Mouse (Mus musculus): ENCODE data around the gene Pla2g4a. TPM values are rescaled to one million over a fixed set of nuclear protein-coding genes. Genes with fewer than 3 reads are reported as not detected.

Gene Pla2g4a
- polyA plus RNA-seq (2011; ENCODE audit: insufficient read depth, insufficient read length, low replicate concordance, missing spikeins) = 8.5 and 15.3 TPM in 2 replicates

GRCm38 (mm10) chr1:149960734-149961424 lies at the start of gene Pla2g4a:
Pla2g4a (minus strand) TSS chr1:149961290.
- TF ChIP-seq POLR2A (IDR thresholded peaks at IDR 0.05; ENCODE audit: borderline replicate concordance, control insufficient read depth, low read depth, low read length) (no peak), CTCF (IDR thresholded peaks at IDR 0.05; ENCODE audit: control insufficient read depth, insufficient read depth, low read length) (no peak)
- Histone ChIP-seq H3K4me3 (replicated peaks; ENCODE audit: control insufficient read depth, low read depth, low read length) (peak within 1 kb of the TSS; percentile 99), H3K27ac (ENCODE audit: control insufficient read depth, insufficient read depth, low read depth, low read length, poor library complexity) (peak within 1 kb of the TSS; percentile 81), H3K4me1 (ENCODE audit: control insufficient read depth, insufficient read depth, low read length) (no peaks in the 10 kb centered on the region; the same call in 1 of the 2 replicates)
- 1% methylated on average over 15 of the region's 15 CpGs for WGBS

GRCm38 (mm10) chr1:150010629-150010979 lies 49.5 kb upstream of the Pla2g4a start:
- TF ChIP-seq CTCF (IDR thresholded peaks at IDR 0.05; ENCODE audit: control insufficient read depth, insufficient read depth, low read length) = no peak
- no peak for TF ChIP-seq POLR2A (IDR thresholded peaks at IDR 0.05; ENCODE audit: borderline replicate concordance, control insufficient read depth, low read depth, low read length)
- Histone ChIP-seq H3K4me1 (ENCODE audit: control insufficient read depth, insufficient read depth, low read length) (no peaks in the 10 kb centered on the region), H3K27ac (ENCODE audit: control insufficient read depth, insufficient read depth, low read depth, low read length, poor library complexity) (no peak overlapping the region), H3K4me3 (replicated peaks; ENCODE audit: control insufficient read depth, low read depth, low read length) (no peak overlapping the region)
- 65% methylated on average over 4 of the region's 4 CpGs for WGBS

- H3K27ac ChIP-seq (ENCODE audit: control insufficient read depth, insufficient read depth, low read depth, low read length, poor library complexity) = no peak overlapping the region
- 86% methylated on average over 18 of the region's 18 CpGs for WGBS
- TF ChIP-seq CTCF (IDR thresholded peaks at IDR 0.05; ENCODE audit: control insufficient read depth, insufficient read depth, low read length) = no peak
- TF ChIP-seq POLR2A (IDR thresholded peaks at IDR 0.05; ENCODE audit: borderline replicate concordance, control insufficient read depth, low read depth, low read length) = no peak
- H3K4me3 ChIP-seq (replicated peaks; ENCODE audit: control insufficient read depth, low read depth, low read length) = no peak overlapping the region
- no peaks in the 10 kb centered on the region for H3K4me1 ChIP-seq (ENCODE audit: control insufficient read depth, insufficient read depth, low read length)
Measured at GRCm38 (mm10) chr1:150009968-150010628, 49.0 kb upstream of the Pla2g4a start.

- Histone ChIP-seq H3K27ac (ENCODE audit: control insufficient read depth, insufficient read depth, low read depth, low read length, poor library complexity) (no peak overlapping the region), H3K4me1 (ENCODE audit: control insufficient read depth, insufficient read depth, low read length) (no peaks in the 10 kb centered on the region), H3K4me3 (replicated peaks; ENCODE audit: control insufficient read depth, low read depth, low read length) (no peak overlapping the region)
- TF ChIP-seq CTCF (IDR thresholded peaks at IDR 0.05; ENCODE audit: control insufficient read depth, insufficient read depth, low read length) (no peak), POLR2A (IDR thresholded peaks at IDR 0.05; ENCODE audit: borderline replicate concordance, control insufficient read depth, low read depth, low read length) (no peak)
- WGBS = 86% methylated on average over 9 of the region's 9 CpGs
Measured at GRCm38 (mm10) chr1:150009134-150009533, 48.0 kb upstream of the Pla2g4a start.

GRCm38 (mm10) chr1:149975626-149976025 lies 14.5 kb upstream of the Pla2g4a start:
- Histone ChIP-seq H3K27ac (ENCODE audit: control insufficient read depth, insufficient read depth, low read depth, low read length, poor library complexity) (no peak overlapping the region), H3K4me1 (ENCODE audit: control insufficient read depth, insufficient read depth, low read length) (no peaks in the 10 kb centered on the region), H3K4me3 (replicated peaks; ENCODE audit: control insufficient read depth, low read depth, low read length) (no peak overlapping the region)
- 69% methylated on average over 1 of the region's 1 CpGs for WGBS
- TF ChIP-seq CTCF (IDR thresholded peaks at IDR 0.05; ENCODE audit: control insufficient read depth, insufficient read depth, low read length) (no peak), POLR2A (IDR thresholded peaks at IDR 0.05; ENCODE audit: borderline replicate concordance, control insufficient read depth, low read depth, low read length) (no peak)

- no peak overlapping the region for H3K27ac ChIP-seq (ENCODE audit: control insufficient read depth, insufficient read depth, low read depth, low read length, poor library complexity)
- H3K4me1 ChIP-seq (ENCODE audit: control insufficient read depth, insufficient read depth, low read length) = no peaks in the 10 kb centered on the region; the same call in 1 of the 2 replicates
- TF ChIP-seq POLR2A (IDR thresholded peaks at IDR 0.05; ENCODE audit: borderline replicate concordance, control insufficient read depth, low read depth, low read length) (no peak), CTCF (IDR thresholded peaks at IDR 0.05; ENCODE audit: control insufficient read depth, insufficient read depth, low read length) (no peak)
- 78% methylated on average over 1 of the region's 1 CpGs for WGBS
- no peak overlapping the region for H3K4me3 ChIP-seq (replicated peaks; ENCODE audit: control insufficient read depth, low read depth, low read length)
Measured at GRCm38 (mm10) chr1:149965826-149966225, 4.7 kb upstream of the Pla2g4a start.

GRCm38 (mm10) chr1:149961425-149962303 lies 574 bp upstream of the Pla2g4a start:
- Histone ChIP-seq H3K4me1 (ENCODE audit: control insufficient read depth, insufficient read depth, low read length) (no peaks in the 10 kb centered on the region; the same call in 1 of the 2 replicates), H3K4me3 (replicated peaks; ENCODE audit: control insufficient read depth, low read depth, low read length) (peak overlapping the region; percentile 66), H3K27ac (ENCODE audit: control insufficient read depth, insufficient read depth, low read depth, low read length, poor library complexity) (peak overlapping the region; percentile 67; the same call in 1 of the 2 replicates)
- 11% methylated on average over 9 of the region's 9 CpGs for WGBS
- TF ChIP-seq POLR2A (IDR thresholded peaks at IDR 0.05; ENCODE audit: borderline replicate concordance, control insufficient read depth, low read depth, low read length) (no peak), CTCF (IDR thresholded peaks at IDR 0.05; ENCODE audit: control insufficient read depth, insufficient read depth, low read length) (no peak)

GRCm38 (mm10) chr1:149960251-149960650 lies 839 bp downstream of the Pla2g4a start:
- TF ChIP-seq POLR2A (IDR thresholded peaks at IDR 0.05; ENCODE audit: borderline replicate concordance, control insufficient read depth, low read depth, low read length) (no peak), CTCF (IDR thresholded peaks at IDR 0.05; ENCODE audit: control insufficient read depth, insufficient read depth, low read length) (no peak)
- H3K4me3 ChIP-seq (replicated peaks; ENCODE audit: control insufficient read depth, low read depth, low read length) = peak overlapping the region; percentile 56
- H3K4me1 ChIP-seq (ENCODE audit: control insufficient read depth, insufficient read depth, low read length) = no peaks in the 10 kb centered on the region; the same call in 1 of the 2 replicates
- 64% methylated on average over 4 of the region's 4 CpGs for WGBS
- H3K27ac ChIP-seq (ENCODE audit: control insufficient read depth, insufficient read depth, low read depth, low read length, poor library complexity) = no peak overlapping the region

Data from bone marrow, adult 2 months (tissue).